Mouse (Mus musculus) heart, adult 11 months (tissue): ENCODE results near the gene Gm10720.
A peak's percentile ranks its signal among the peaks of the same experiment; 100 is the strongest.
"Not testable (repeated sequence)": the region's sequence is repeated elsewhere in the genome, so short reads cannot be mapped to it uniquely, and the experiment has no call there.

Experiments
- DNase-seq: peaks from one replicate; pipeline ENCODE4 v3.0.0; 2022

Gene Gm10720

GRCm38 (mm10) chr9:3026136-3026535, 10.7 kb downstream of the Gm10720 start:
- not testable (repeated sequence) for DNase-seq

- DNase-seq = not testable (repeated sequence)
Observed at GRCm38 (mm10) chr9:3026741-3027140, 11.3 kb downstream of the Gm10720 start.

- DNase-seq = not testable (repeated sequence)
Observed at GRCm38 (mm10) chr9:3027200-3027599, 11.7 kb downstream of the Gm10720 start.

GRCm38 (mm10) chr9:3029276-3030000, 14.0 kb downstream of the Gm10720 start:
- DNase-seq = peak; percentile 89

- not testable (repeated sequence) for DNase-seq
Observed at GRCm38 (mm10) chr9:3030677-3031318, 15.3 kb downstream of the Gm10720 start.

- DNase-seq = not testable (repeated sequence)
Observed at GRCm38 (mm10) chr9:3034299-3034698, 18.8 kb downstream of the Gm10720 start, which contains the start of gene Gm17535. Gene Gm17535, plus strand, starts transcription at chr9:3034599.

GRCm38 (mm10) chr9:3036577-3036976, 21.1 kb downstream of the Gm10720 start, which contains the start of gene Gm10715:
Gene Gm10715, plus strand, starts transcription at chr9:3036877.
- DNase-seq = not testable (repeated sequence)

GRCm38 (mm10) chr9:3038161-3038560, 22.7 kb downstream of the Gm10720 start:
- not testable (repeated sequence) for DNase-seq
